Mouse (Mus musculus): ENCODE data around the gene Bub3.

Bub3 gene

DNA sequence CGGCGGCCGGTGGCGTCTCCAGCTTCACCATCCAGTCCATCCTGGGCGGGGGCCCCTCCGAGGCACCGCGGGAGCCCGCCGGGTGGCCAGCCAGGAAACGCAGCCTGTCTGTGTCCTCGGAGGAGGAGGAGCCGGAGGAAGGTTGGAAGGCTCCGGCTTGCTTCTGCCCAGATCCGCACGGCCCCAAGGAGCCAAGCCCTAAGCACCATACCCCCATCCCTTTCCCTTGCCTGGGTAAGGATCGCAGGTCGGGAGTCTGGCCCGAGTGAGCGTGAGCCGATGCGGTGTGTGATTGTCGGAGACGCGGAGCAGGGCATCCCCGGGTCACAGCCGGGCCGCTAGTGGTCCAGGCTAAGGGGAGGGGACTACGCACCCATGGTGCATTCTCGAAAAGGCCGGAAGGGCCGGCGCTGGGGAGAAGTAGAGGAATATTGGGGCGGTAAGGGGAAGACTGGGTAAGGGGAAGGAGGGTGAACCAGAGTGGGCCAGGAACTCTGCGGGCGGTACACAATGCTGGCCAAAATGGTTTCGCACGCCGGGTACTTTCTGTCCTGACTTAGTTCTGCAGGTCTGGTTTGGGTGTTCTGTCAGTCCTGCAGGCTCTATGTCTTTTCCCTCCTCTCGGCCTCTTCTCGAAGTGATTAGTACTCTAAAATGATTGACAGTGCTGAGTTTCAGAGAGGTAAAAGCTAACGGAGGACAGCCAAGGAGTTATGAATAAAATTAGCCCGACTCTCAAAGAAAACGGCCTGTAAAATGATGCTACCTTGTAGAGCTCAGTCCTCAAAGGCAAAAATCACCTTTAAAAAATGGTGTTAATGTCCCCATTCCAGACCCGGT, 5.5 kb upstream of the Bub3 start:
- Histone ChIP-seq H3K9me3 (ENCODE audit: low read length) (no peaks in the 10 kb centered on the region), H3K27me3 (ENCODE audit: insufficient read depth, low read length) (peaks cover 89% of the 10 kb centered on the region), H3K4me3 (replicated peaks; ENCODE audit: low read length) (peak overlapping the region; percentile 72), H3K36me3 (ENCODE audit: insufficient read depth, low read length) (no peaks in the 10 kb centered on the region), H3K4me1 (replicated peaks; ENCODE audit: low read depth, low read length) (peaks cover 68% of the 10 kb centered on the region)
- TF ChIP-seq NANOG (IDR thresholded peaks at IDR 0.05; ENCODE audit: borderline replicate concordance, low read length), result no peak
- 0 out of 2 replicates have a peak, but pooled peaks have one; percentile 3 for TF ChIP-seq CTCF (conservative IDR thresholded peaks at IDR 0.05; ENCODE audit: low read length)

DNA sequence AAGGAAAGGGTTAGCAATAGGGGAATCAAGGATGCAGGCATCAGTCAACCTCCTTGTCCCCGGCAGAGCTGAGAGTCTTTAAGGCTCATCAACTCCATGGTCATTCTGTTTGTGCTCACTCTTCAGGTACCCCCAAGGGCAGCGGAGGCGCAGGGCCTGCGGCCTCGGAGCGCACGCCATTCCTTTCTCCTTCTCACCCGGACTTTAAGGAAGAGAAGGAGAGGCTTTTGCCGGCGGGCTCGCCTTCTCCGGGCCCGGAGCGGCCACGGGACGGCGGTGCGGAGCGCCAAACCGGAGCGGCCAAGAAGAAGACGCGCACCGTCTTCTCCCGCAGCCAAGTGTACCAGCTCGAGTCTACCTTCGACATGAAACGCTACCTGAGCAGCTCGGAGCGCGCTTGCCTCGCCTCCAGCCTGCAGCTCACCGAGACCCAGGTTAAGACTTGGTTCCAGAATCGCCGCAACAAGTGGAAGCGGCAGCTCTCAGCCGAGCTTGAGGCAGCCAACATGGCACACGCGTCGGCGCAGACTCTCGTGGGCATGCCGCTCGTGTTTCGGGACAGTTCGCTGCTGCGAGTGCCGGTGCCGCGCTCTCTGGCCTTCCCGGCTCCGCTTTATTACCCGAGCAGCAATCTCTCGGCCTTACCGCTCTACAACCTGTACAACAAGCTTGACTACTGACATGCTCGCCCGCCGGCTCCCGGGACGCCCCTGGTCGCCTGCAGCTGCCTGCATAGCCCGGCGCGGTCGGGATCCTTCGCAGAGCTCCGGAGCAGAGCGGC, 4.5 kb upstream of the Bub3 start:
- H3K27me3 ChIP-seq (ENCODE audit: insufficient read depth, low read length), result peaks cover 79% of the 10 kb centered on the region
- H3K9me3 ChIP-seq (ENCODE audit: low read length), result no peaks in the 10 kb centered on the region
- H3K4me1 ChIP-seq (replicated peaks; ENCODE audit: low read depth, low read length), result peaks cover 65% of the 10 kb centered on the region
- peak overlapping the region; percentile 72 for H3K4me3 ChIP-seq (replicated peaks; ENCODE audit: low read length)
- H3K36me3 ChIP-seq (ENCODE audit: insufficient read depth, low read length), result no peaks in the 10 kb centered on the region
- no peak for TF ChIP-seq NANOG (IDR thresholded peaks at IDR 0.05; ENCODE audit: borderline replicate concordance, low read length)
- TF ChIP-seq POU5F1 (IDR thresholded peaks at IDR 0.05; ENCODE audit: borderline replicate concordance, low read length), result no peak
- no peak for TF ChIP-seq CTCF (conservative IDR thresholded peaks at IDR 0.05; ENCODE audit: low read length)

DNA sequence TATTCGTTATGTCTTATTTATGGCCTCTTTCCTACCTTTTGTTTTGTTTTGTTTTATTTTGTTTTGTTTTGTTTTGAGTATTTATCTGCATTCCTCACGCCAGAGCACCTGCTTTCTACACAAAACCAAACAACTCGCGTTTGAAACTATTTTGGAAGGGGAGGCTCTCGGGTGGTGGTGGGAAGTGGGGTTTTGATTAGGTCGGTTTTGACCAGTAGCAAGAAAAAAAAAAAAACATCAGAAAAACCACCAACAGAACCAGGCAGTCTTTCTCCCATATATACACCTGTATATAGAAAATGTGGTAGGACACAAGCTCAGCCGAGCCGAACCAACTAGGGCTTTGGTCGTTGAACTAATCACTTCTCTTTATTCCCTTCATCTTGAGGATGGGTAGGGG, 3.9 kb upstream of the Bub3 start:
- Histone ChIP-seq H3K36me3 (ENCODE audit: insufficient read depth, low read length) (peaks cover 2% of the 10 kb centered on the region; the same call in 1 of the 2 replicates), H3K4me3 (replicated peaks; ENCODE audit: low read length) (peak overlapping the region; percentile 72), H3K9me3 (ENCODE audit: low read length) (no peaks in the 10 kb centered on the region), H3K4me1 (replicated peaks; ENCODE audit: low read depth, low read length) (peaks cover 62% of the 10 kb centered on the region), H3K27me3 (ENCODE audit: insufficient read depth, low read length) (peaks cover 73% of the 10 kb centered on the region)
- TF ChIP-seq NANOG (IDR thresholded peaks at IDR 0.05; ENCODE audit: borderline replicate concordance, low read length) (no peak), CTCF (conservative IDR thresholded peaks at IDR 0.05; ENCODE audit: low read length) (no peak), POU5F1 (IDR thresholded peaks at IDR 0.05; ENCODE audit: borderline replicate concordance, low read length) (no peak)

DNA sequence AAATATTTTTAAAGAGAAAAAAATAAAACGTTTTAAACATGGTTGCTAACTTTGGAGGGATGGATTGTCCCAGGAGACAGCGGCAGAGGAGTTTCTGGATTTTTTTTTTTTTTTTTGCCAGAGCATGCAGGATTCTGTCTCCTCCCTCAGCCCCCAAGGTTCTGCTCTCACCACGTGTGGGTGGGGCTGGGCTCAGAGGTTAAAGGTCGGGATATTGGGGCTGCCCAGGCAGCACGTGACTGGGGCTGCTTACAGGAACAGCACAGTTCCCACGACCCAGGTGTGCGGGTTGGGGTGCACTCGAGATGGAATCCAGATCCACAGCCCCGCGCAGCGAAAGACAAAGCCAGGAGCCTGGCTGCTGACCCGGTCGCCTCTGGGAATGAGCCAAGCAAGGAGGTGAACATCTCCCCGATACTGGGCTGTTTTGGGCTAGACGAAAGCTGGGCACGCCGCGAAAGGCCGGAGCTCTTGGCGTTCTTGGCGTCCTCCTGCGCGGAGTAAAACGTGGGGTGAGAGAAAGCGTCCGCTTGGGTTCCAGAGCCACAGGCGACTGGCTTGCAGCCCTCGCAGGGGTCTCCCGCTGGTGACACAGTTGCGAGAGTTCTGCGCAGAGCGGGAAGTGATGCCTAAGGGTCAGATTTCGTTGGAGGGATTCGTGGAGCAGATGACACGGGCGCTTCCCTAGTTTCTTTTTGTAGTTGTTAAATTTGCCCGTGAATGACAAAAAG, 3.3 kb upstream of the Bub3 start:
- peaks cover 61% of the 10 kb centered on the region for H3K4me1 ChIP-seq (replicated peaks; ENCODE audit: low read depth, low read length)
- H3K27me3 ChIP-seq (ENCODE audit: insufficient read depth, low read length), result peaks cover 67% of the 10 kb centered on the region
- H3K4me3 ChIP-seq (replicated peaks; ENCODE audit: low read length), result peak overlapping the region; percentile 77
- peaks cover 7% of the 10 kb centered on the region for H3K36me3 ChIP-seq (ENCODE audit: insufficient read depth, low read length)
- H3K9me3 ChIP-seq (ENCODE audit: low read length), result no peaks in the 10 kb centered on the region
- no peak for TF ChIP-seq CTCF (conservative IDR thresholded peaks at IDR 0.05; ENCODE audit: low read length)
- TF ChIP-seq POU5F1 (IDR thresholded peaks at IDR 0.05; ENCODE audit: borderline replicate concordance, low read length), result no peak
- TF ChIP-seq NANOG (IDR thresholded peaks at IDR 0.05; ENCODE audit: borderline replicate concordance, low read length), result no peak

DNA sequence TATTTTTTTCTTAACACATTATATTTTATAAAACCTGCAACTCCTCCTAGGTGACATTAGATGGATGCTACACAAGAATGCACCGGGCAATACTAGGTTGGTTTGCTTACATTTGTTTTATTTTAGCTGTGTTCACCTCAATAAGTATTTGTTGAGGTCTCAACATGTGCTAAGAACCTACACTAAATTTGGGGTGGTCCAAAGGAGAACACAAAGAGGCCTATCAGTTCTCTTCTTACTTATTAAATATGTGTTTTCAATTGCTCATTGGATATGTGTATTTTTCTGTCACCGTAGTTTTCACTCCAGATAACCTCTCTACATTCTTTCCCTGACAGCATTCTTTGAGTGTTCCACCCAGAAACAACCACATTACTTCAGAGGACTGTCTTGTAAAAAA, 2.3 kb upstream of the Bub3 start:
- Histone ChIP-seq H3K4me3 (replicated peaks; ENCODE audit: low read length) (no peak overlapping the region), H3K36me3 (ENCODE audit: insufficient read depth, low read length) (peaks cover 18% of the 10 kb centered on the region), H3K27me3 (ENCODE audit: insufficient read depth, low read length) (peaks cover 57% of the 10 kb centered on the region), H3K4me1 (replicated peaks; ENCODE audit: low read depth, low read length) (peaks cover 62% of the 10 kb centered on the region), H3K9me3 (ENCODE audit: low read length) (no peaks in the 10 kb centered on the region)
- TF ChIP-seq CTCF (conservative IDR thresholded peaks at IDR 0.05; ENCODE audit: low read length) (no peak), NANOG (IDR thresholded peaks at IDR 0.05; ENCODE audit: borderline replicate concordance, low read length) (no peak), POU5F1 (IDR thresholded peaks at IDR 0.05; ENCODE audit: borderline replicate concordance, low read length) (no peak)

DNA sequence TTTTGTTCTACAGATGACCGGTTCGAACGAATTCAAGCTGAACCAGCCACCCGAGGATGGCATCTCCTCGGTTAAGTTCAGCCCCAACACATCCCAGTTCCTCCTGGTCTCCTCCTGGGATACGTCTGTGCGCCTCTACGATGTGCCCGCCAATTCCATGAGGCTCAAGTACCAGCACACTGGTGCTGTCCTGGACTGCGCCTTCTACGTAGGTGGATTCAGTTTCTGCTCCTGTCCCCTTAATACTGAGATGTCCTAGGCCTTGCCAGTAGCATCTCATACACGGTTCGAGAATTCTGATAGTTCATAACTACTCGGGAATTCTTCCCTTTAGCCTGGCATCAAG, 648 bp downstream of the Bub3 start:
- peaks cover 28% of the 10 kb centered on the region for H3K27me3 ChIP-seq (ENCODE audit: insufficient read depth, low read length)
- peaks cover 46% of the 10 kb centered on the region for H3K36me3 ChIP-seq (ENCODE audit: insufficient read depth, low read length)
- no peak for TF ChIP-seq CTCF (conservative IDR thresholded peaks at IDR 0.05; ENCODE audit: low read length)
- no peak for TF ChIP-seq NANOG (IDR thresholded peaks at IDR 0.05; ENCODE audit: borderline replicate concordance, low read length)
- no peak for TF ChIP-seq POU5F1 (IDR thresholded peaks at IDR 0.05; ENCODE audit: borderline replicate concordance, low read length)
- peak overlapping the region; percentile 92 for H3K4me3 ChIP-seq (replicated peaks; ENCODE audit: low read length)
- no peaks in the 10 kb centered on the region for H3K9me3 ChIP-seq (ENCODE audit: low read length)
- H3K4me1 ChIP-seq (replicated peaks; ENCODE audit: low read depth, low read length), result peaks cover 61% of the 10 kb centered on the region

DNA sequence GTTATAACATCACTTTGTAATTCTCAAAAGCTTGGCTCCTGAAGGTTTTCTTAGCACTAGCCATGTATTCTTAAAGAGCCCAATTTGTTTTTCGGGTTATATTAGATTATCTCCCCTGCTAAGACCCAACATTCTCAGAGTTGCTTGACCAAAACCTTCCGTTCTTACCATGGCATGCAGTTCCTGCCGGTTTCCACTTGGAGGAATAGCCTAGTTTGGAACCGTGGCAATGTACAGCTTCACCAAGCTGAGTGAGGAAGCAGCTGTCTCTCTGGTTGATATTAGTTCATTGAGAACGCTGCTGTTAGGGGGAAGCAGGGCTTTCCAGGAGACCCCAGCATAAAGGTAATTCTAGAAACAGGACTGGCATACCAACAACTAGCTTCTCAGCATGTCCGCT, 15.2 kb downstream of the Bub3 start:
- Histone ChIP-seq H3K4me3 (replicated peaks; ENCODE audit: low read length) (no peak overlapping the region), H3K27me3 (ENCODE audit: insufficient read depth, low read length) (no peaks in the 10 kb centered on the region), H3K9me3 (ENCODE audit: low read length) (no peaks in the 10 kb centered on the region), H3K4me1 (replicated peaks; ENCODE audit: low read depth, low read length) (no peaks in the 10 kb centered on the region), H3K36me3 (ENCODE audit: insufficient read depth, low read length) (peaks cover 48% of the 10 kb centered on the region)
- TF ChIP-seq POU5F1 (IDR thresholded peaks at IDR 0.05; ENCODE audit: borderline replicate concordance, low read length) (no peak), CTCF (conservative IDR thresholded peaks at IDR 0.05; ENCODE audit: low read length) (no peak), NANOG (IDR thresholded peaks at IDR 0.05; ENCODE audit: borderline replicate concordance, low read length) (no peak)

DNA sequence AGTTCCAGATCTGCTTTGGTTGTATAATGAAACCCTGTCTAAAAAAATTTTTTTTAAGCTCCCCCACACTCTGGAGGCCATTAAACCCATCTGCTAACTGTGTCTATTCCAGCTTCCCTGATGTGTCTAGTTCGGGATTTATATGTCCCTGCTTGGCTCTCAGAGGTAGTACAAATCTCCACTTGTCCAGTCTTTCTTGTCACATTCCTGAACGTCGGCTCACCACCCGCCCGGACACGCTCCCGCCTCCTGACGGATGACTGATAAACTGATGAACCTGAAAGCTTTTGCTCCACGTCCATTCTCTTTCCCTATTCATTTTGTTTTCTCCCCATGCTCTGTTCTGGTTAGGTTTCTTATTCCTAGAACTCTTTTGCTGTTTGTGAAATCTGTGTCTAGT, 22.2 kb downstream of the Bub3 start:
- Histone ChIP-seq H3K27me3 (ENCODE audit: insufficient read depth, low read length) (no peaks in the 10 kb centered on the region), H3K9me3 (ENCODE audit: low read length) (no peaks in the 10 kb centered on the region), H3K4me1 (replicated peaks; ENCODE audit: low read depth, low read length) (no peaks in the 10 kb centered on the region), H3K36me3 (ENCODE audit: insufficient read depth, low read length) (no peaks in the 10 kb centered on the region), H3K4me3 (replicated peaks; ENCODE audit: low read length) (no peak overlapping the region)
- no peak for TF ChIP-seq CTCF (conservative IDR thresholded peaks at IDR 0.05; ENCODE audit: low read length)
- TF ChIP-seq POU5F1 (IDR thresholded peaks at IDR 0.05; ENCODE audit: borderline replicate concordance, low read length), result no peak
- TF ChIP-seq NANOG (IDR thresholded peaks at IDR 0.05; ENCODE audit: borderline replicate concordance, low read length), result no peak

All from E14TG2a.4 (cell line).